Mouse (Mus musculus): ENCODE data around the gene Specc1l. TPM values are rescaled to one million over a fixed set of nuclear protein-coding genes. Genes with fewer than 3 reads are reported as not detected.

The Specc1l gene
- polyA plus RNA-seq, 1 experiment from 2014 or later: 24.8 TPM

DNA sequence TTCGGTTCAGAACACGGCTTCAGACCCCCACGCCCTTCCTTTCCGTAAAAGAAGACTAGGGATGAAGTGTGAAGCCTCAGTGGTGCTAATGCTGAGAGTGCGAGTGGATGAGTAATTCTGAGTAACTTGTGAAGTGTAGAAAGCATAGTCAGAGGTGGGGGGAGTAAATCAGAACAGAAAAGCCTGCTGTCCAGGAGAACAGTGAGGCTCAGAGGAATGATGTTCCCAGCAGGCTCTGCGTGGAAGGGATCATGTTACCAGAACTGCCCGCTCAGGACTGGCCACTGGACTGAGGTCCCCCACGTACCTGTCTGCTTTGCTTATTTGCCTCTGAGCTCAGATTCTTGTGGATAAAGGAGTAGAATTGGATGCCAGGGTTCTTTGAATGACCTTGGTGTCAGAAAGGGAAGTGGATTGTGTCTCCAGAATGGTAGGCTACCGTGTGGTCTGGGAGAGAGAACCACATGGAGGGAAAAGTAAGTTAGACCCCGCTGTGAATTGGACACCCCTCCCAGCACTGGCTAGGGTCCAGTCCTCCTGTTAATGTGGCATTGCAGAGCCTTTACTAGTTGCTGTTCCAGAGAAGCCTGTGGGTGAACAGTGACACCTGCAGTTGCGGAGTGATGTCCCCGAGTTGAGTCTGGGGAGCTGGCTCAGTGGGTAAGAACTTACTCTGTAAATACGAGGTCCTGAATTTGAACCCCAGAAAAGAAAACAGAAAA lies 40.6 kb downstream of the Specc1l start:
- no peak overlapping the region for H3K4me3 ChIP-seq (ENCODE audit: low read depth, low read length)
- no peaks in the 10 kb centered on the region for H3K27me3 ChIP-seq (replicated peaks; ENCODE audit: control insufficient read depth, insufficient read depth, low read length)
- H3K9me3 ChIP-seq (ENCODE audit: control insufficient read depth, low read length): no peaks in the 10 kb centered on the region
- H3K4me1 ChIP-seq (replicated peaks; ENCODE audit: control insufficient read depth, insufficient read depth, low read length): no peaks in the 10 kb centered on the region
- 65% methylated on average over 13 of the region's 13 CpGs for WGBS
- ATAC-seq (replicated peaks; ENCODE audit: low FRiP score, low TSS enrichment, low read depth) (no peak), DNase-seq (ENCODE audit: low spot score) (no peak)
- no peak overlapping the region for H3K27ac ChIP-seq (ENCODE audit: low read depth)
- H3K4me2 ChIP-seq (ENCODE audit: low read length): no peak overlapping the region
- H3K36me3 ChIP-seq (ENCODE audit: control insufficient read depth, insufficient read depth, low read length): peaks cover 53% of the 10 kb centered on the region
- H3K9ac ChIP-seq (ENCODE audit: low read length): no peak overlapping the region

DNA sequence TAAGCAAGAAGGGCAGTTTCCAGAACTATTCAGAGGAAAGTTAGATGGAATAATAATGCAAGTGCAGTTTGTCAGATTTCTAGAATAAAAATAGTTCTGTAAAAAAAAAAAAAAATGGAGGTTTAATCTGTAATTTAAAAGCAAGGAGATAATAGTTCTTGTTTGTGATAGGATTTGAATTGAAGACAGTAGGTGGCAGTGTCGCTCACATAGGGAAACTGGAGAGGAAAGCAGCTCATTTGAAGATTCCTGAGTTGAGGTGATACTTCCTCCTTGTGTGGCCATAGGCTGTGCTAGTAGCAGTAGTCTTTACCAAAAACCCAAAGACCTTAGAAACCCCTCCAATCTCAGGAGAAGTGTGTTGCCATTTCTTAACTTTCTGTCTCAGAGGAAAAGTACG lies 43.2 kb downstream of the Specc1l start:
- DNase-seq (ENCODE audit: low spot score): no peak

DNA sequence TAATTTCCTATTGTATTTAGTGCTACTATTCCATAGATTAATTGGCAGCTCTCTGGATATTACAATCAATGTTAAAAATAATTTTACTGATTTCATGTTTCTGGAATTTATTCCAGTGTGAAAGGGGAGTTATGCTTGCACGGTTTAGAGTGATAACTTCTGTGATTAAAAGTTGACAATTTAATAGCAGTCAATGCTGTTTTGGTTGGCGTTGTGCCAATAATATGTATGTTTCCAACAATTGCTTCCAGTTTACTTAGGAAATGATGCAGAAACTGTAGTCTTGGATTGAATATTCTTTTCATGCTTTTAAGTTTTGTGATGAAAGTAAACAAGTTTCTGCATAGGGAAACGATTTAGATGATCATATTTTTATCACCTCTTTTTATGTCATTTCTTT lies 45.5 kb downstream of the Specc1l start:
- Histone ChIP-seq H3K27me3 (replicated peaks; ENCODE audit: control insufficient read depth, insufficient read depth, low read length) (no peaks in the 10 kb centered on the region), H3K4me3 (ENCODE audit: low read depth, low read length) (no peak overlapping the region), H3K36me3 (ENCODE audit: control insufficient read depth, insufficient read depth, low read length) (peaks cover 70% of the 10 kb centered on the region), H3K9ac (ENCODE audit: low read length) (no peak overlapping the region), H3K4me1 (replicated peaks; ENCODE audit: control insufficient read depth, insufficient read depth, low read length) (peaks cover 5% of the 10 kb centered on the region; the same call in 1 of the 2 replicates), H3K9me3 (ENCODE audit: control insufficient read depth, low read length) (no peaks in the 10 kb centered on the region), H3K27ac (ENCODE audit: low read depth) (no peak overlapping the region), H3K4me2 (ENCODE audit: low read length) (no peak overlapping the region)
- ATAC-seq (replicated peaks; ENCODE audit: low FRiP score, low TSS enrichment, low read depth): no peak
- DNase-seq (ENCODE audit: low spot score): no peak
- 60% methylated on average over 3 of the region's 3 CpGs for WGBS

More for the DNA sequence above, 43.2 kb downstream of the Specc1l start:
- no peak overlapping the region for H3K9ac ChIP-seq (ENCODE audit: low read length)
- WGBS: 55% methylated on average over 2 of the region's 2 CpGs
- no peak for ATAC-seq (replicated peaks; ENCODE audit: low FRiP score, low TSS enrichment, low read depth)
- peaks cover 5% of the 10 kb centered on the region; the same call in 1 of the 2 replicates for H3K4me1 ChIP-seq (replicated peaks; ENCODE audit: control insufficient read depth, insufficient read depth, low read length)
- H3K36me3 ChIP-seq (ENCODE audit: control insufficient read depth, insufficient read depth, low read length): peaks cover 60% of the 10 kb centered on the region
- no peak overlapping the region for H3K4me3 ChIP-seq (ENCODE audit: low read depth, low read length)
- H3K27me3 ChIP-seq (replicated peaks; ENCODE audit: control insufficient read depth, insufficient read depth, low read length): no peaks in the 10 kb centered on the region
- H3K4me2 ChIP-seq (ENCODE audit: low read length): no peak overlapping the region
- H3K27ac ChIP-seq (ENCODE audit: low read depth): no peak overlapping the region
- H3K9me3 ChIP-seq (ENCODE audit: control insufficient read depth, low read length): no peaks in the 10 kb centered on the region

DNA sequence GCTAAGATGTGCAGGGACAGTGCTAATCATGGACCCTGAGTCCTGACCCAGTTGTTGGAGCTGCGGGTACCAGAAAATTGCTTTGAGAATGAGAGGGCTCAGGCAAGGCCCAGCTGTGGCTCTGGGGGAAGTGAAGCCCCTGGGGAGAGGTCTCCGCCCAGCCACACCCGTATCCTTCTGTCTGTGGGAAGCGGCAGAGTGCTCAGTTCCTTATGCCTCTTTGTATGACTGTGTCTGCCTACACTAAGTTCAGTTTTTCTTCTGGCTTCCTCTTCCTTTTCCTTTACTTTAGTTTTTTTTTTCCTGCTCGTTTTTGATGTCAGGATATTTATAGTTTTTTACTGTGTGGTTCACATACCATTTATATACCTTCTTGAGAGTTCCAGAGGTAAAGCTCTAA lies 46.4 kb downstream of the Specc1l start:
- Histone ChIP-seq H3K27me3 (replicated peaks; ENCODE audit: control insufficient read depth, insufficient read depth, low read length) (no peaks in the 10 kb centered on the region), H3K9me3 (ENCODE audit: control insufficient read depth, low read length) (no peaks in the 10 kb centered on the region), H3K9ac (ENCODE audit: low read length) (no peak overlapping the region), H3K27ac (ENCODE audit: low read depth) (no peak overlapping the region), H3K36me3 (ENCODE audit: control insufficient read depth, insufficient read depth, low read length) (peaks cover 71% of the 10 kb centered on the region), H3K4me3 (ENCODE audit: low read depth, low read length) (no peak overlapping the region), H3K4me1 (replicated peaks; ENCODE audit: control insufficient read depth, insufficient read depth, low read length) (peaks cover 5% of the 10 kb centered on the region; the same call in 1 of the 2 replicates), H3K4me2 (ENCODE audit: low read length) (no peak overlapping the region)
- no peak for ATAC-seq (replicated peaks; ENCODE audit: low FRiP score, low TSS enrichment, low read depth)
- WGBS: 70% methylated on average over 5 of the region's 5 CpGs
- no peak for DNase-seq (ENCODE audit: low spot score)

DNA sequence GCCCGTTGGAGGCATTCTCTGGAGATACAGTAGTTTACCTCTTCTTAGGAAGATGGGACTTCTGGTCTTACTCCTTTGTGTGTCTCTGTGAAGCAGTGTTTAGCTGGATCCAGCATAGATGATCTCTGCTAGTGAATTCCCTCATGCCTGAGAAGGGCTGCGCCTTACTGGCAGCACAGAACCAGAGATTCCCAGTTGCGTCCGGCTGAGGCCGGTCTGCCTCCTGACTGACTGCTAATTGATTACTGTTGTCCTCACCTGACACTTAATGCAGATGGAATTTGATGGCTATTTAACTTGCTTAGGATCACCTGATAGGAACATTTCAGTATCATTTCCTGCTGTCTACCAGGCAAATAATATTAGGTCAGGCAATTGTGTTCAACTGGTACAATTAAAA lies 49.4 kb downstream of the Specc1l start:
- H3K4me2 ChIP-seq (ENCODE audit: low read length): no peak overlapping the region
- peaks cover 5% of the 10 kb centered on the region; the same call in 1 of the 2 replicates for H3K4me1 ChIP-seq (replicated peaks; ENCODE audit: control insufficient read depth, insufficient read depth, low read length)
- peaks cover 84% of the 10 kb centered on the region for H3K36me3 ChIP-seq (ENCODE audit: control insufficient read depth, insufficient read depth, low read length)
- H3K9me3 ChIP-seq (ENCODE audit: control insufficient read depth, low read length): no peaks in the 10 kb centered on the region
- DNase-seq (ENCODE audit: low spot score): no peak
- 96% methylated on average over 5 of the region's 5 CpGs for WGBS
- H3K27me3 ChIP-seq (replicated peaks; ENCODE audit: control insufficient read depth, insufficient read depth, low read length): no peaks in the 10 kb centered on the region
- no peak overlapping the region for H3K9ac ChIP-seq (ENCODE audit: low read length)
- H3K4me3 ChIP-seq (ENCODE audit: low read depth, low read length): no peak overlapping the region
- H3K27ac ChIP-seq (ENCODE audit: low read depth): no peak overlapping the region
- ATAC-seq (replicated peaks; ENCODE audit: low FRiP score, low TSS enrichment, low read depth): no peak

DNA sequence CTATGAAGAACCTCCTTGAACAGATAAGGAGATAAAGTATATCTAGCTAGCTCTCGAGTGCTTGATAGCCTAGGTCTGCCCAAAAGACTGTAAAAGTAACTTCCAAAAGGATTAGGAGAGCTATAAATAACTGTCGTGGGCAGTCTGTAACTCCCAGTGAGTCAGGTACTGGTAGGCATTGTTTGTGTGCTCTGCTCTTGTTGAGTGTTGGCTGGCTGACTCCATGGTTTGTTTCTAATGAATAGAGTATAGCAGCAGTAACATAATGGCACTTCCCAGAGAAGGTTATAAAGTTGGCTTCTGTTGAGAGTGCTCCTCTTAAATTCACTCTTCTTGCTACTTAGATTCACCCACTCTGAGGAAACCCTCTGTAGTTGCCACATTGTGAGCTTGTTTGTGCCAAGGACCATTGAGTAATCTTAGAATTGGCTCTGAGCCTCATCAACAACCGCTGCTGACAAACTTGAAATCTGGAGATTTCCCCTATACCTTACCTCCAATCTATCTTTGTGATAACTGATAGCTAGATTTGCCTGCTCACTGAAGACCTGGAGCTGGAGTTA lies 53.2 kb downstream of the Specc1l start:
- no peaks in the 10 kb centered on the region for H3K4me1 ChIP-seq (replicated peaks; ENCODE audit: control insufficient read depth, insufficient read depth, low read length)
- H3K9me3 ChIP-seq (ENCODE audit: control insufficient read depth, low read length): no peaks in the 10 kb centered on the region
- 79% methylated on average over 3 of the region's 3 CpGs for WGBS
- DNase-seq (ENCODE audit: low spot score) (no peak), ATAC-seq (replicated peaks; ENCODE audit: low FRiP score, low TSS enrichment, low read depth) (no peak)
- no peak overlapping the region for H3K4me3 ChIP-seq (ENCODE audit: low read depth, low read length)
- H3K36me3 ChIP-seq (ENCODE audit: control insufficient read depth, insufficient read depth, low read length): peaks cover 91% of the 10 kb centered on the region
- H3K4me2 ChIP-seq (ENCODE audit: low read length): no peak overlapping the region
- H3K9ac ChIP-seq (ENCODE audit: low read length): no peak overlapping the region
- H3K27me3 ChIP-seq (replicated peaks; ENCODE audit: control insufficient read depth, insufficient read depth, low read length): no peaks in the 10 kb centered on the region
- no peak overlapping the region for H3K27ac ChIP-seq (ENCODE audit: low read depth)

DNA sequence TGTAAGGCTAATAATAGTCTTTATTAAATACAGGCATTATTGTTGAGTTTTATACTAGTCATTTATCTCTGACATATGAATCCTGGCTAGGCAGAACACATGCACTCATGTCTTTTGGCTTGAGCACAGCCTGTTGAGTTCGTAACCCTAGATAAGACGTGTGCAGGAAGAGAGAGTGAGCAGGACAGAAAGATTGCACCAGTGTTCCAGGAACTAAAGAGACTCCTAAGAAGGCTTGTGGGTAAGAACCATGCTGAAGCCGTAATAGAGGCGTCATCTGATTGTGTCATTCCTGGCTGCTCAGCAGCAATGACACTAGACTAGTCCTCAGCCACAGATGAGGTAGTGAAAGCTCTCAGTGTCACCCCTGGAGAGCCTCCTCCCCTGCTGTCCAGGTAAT lies 61.1 kb downstream of the Specc1l start:
- Histone ChIP-seq H3K27me3 (replicated peaks; ENCODE audit: control insufficient read depth, insufficient read depth, low read length) (no peaks in the 10 kb centered on the region), H3K4me2 (ENCODE audit: low read length) (no peak overlapping the region), H3K4me3 (ENCODE audit: low read depth, low read length) (no peak overlapping the region), H3K4me1 (replicated peaks; ENCODE audit: control insufficient read depth, insufficient read depth, low read length) (no peaks in the 10 kb centered on the region), H3K36me3 (ENCODE audit: control insufficient read depth, insufficient read depth, low read length) (peaks cover 79% of the 10 kb centered on the region), H3K9ac (ENCODE audit: low read length) (no peak overlapping the region), H3K9me3 (ENCODE audit: control insufficient read depth, low read length) (no peaks in the 10 kb centered on the region), H3K27ac (ENCODE audit: low read depth) (no peak overlapping the region)
- 90% methylated on average over 4 of the region's 4 CpGs for WGBS
- DNase-seq (ENCODE audit: low spot score): no peak
- no peak for ATAC-seq (replicated peaks; ENCODE audit: low FRiP score, low TSS enrichment, low read depth)

DNA sequence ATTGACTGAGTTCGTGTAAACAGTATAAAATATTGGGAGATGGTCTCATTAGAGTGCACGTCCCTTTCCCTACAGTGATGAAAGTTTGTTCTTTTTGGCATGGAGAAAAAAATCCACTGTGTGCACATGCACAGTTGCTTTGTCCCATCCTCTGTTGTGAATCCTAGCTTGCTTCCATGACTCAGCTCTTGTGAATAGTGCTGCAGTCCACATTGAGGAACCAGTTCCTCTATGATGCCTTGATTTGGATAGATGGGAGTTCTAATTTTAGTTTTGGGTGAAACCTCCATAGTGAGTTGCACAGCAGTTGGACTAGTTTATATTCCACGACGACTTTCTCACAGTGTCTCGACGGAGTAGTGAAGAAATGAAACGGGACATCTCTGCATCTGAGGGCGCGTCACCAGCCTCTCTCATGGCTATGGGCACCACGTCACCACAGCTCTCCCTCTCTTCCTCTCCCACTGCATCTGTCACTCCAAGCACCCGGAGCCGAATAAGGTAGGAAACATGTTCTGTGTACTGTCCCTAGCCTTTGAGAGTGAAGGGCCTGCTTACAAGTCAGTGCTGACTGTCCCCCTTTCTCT lies 64.6 kb downstream of the Specc1l start:
- WGBS: 87% methylated on average over 12 of the region's 12 CpGs
- H3K4me1 ChIP-seq (replicated peaks; ENCODE audit: control insufficient read depth, insufficient read depth, low read length): no peaks in the 10 kb centered on the region
- ATAC-seq (replicated peaks; ENCODE audit: low FRiP score, low TSS enrichment, low read depth) (no peak), DNase-seq (ENCODE audit: low spot score) (no peak)
- H3K27ac ChIP-seq (ENCODE audit: low read depth): no peak overlapping the region
- H3K36me3 ChIP-seq (ENCODE audit: control insufficient read depth, insufficient read depth, low read length): peaks cover 72% of the 10 kb centered on the region
- H3K9ac ChIP-seq (ENCODE audit: low read length): no peak overlapping the region
- no peak overlapping the region for H3K4me3 ChIP-seq (ENCODE audit: low read depth, low read length)
- no peaks in the 10 kb centered on the region for H3K27me3 ChIP-seq (replicated peaks; ENCODE audit: control insufficient read depth, insufficient read depth, low read length)
- no peak overlapping the region for H3K4me2 ChIP-seq (ENCODE audit: low read length)
- H3K9me3 ChIP-seq (ENCODE audit: control insufficient read depth, low read length): no peaks in the 10 kb centered on the region
